8 mouse cellular contexts compared by ENCODE assay signal in the genomic region with DNA sequence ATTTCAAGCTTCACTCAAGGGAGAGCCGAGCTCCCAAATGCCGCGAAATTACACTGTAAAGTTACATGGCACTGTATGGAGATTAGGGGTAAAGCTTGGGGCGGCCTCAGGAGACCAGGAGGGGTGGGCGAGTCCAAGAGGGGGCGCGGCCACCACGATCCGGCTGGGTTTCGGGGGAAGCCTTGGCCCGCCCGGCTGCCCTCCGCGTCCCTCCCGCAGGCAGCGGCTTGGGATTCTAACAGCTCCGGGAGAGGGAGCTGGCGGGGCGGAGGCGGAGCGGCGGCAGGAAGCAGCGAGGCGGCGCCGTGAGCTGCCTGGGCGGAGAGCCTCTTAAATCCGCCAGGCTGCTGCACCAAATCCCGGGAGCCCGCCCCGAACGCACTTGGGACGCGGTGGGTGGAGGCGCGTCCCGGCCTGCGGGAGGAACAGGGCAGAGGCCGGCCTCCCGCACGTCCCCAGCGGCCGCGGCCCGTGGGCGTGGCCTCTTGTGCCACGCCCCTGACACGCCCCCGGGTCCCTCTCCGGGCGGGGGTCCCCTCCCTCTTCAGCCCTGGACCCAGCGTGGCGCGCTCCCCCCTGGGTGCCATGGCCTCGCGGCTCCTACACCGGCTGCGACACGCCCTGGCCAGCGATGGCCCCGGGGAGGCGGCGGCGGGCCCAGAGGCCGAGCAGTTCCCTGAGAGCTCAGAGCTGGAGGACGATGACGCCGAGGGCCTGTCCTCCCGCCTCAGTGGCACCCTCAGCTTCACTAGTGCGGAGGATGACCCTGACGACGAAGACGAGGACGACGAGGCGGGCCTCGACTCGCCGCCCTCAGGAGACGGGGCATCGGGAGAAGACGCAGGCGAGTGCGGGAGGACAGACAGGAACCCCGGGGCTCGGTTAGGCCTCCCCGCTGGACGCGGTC. TPM values are rescaled to one million over a fixed set of nuclear protein-coding genes. Genes with fewer than 3 reads are reported as not detected.
DNase-seq lines count a peak whose midpoint lies in the region; ATAC-seq and TF ChIP-seq lines count a peak whose summit lies in the region.

A gene (plus strand): TSS at position 343 of the 907 bp plus-strand sequence.

- peaks cover 60% of the 10 kb centered on the region for H3K27me3 ChIP-seq in erythroblast, embryonic 14.5 days (ENCODE audit: control insufficient read depth)
- H3K27me3 ChIP-seq in heart, embryonic 10.5 days (ENCODE audit: insufficient read depth, poor library complexity, severe bottlenecking): no peaks in the 10 kb centered on the region
- no peaks in the 10 kb centered on the region for H3K27me3 ChIP-seq in kidney, embryonic 15.5 days
- no peaks in the 10 kb centered on the region for H3K27me3 ChIP-seq in liver, adult 2 months (ENCODE audit: control insufficient read depth, insufficient read depth, low read length)
- H3K27me3 ChIP-seq in myocyte (ENCODE audit: control insufficient read depth, insufficient read depth, insufficient read length): no peaks in the 10 kb centered on the region

- peak; percentile 36; the same call in 1 of the 2 replicates for TF ChIP-seq POLR2A in brain, embryonic 14.5 days (IDR thresholded peaks at IDR 0.05; ENCODE audit: borderline replicate concordance, extremely low read depth, insufficient read depth, insufficient read length, poor library complexity, severe bottlenecking)
- peak; percentile 93 for TF ChIP-seq POLR2A in liver, adult 2 months (IDR thresholded peaks at IDR 0.05; ENCODE audit: extremely low read depth, insufficient read depth, low read length)
- TF ChIP-seq POLR2A in myocyte (IDR thresholded peaks at IDR 0.05; ENCODE audit: insufficient read length, low read depth): peak; percentile 84

- peak; percentile 92 for ATAC-seq in kidney, embryonic 15.5 days (replicated peaks; ENCODE audit: low FRiP score)

- peak; percentile 9; the same call in 1 of the 2 replicates for TF ChIP-seq CTCF in brain, embryonic 14.5 days (IDR thresholded peaks at IDR 0.05; ENCODE audit: borderline replicate concordance, extremely low read depth, insufficient read depth, insufficient read length)
- peak; percentile 49 for TF ChIP-seq CTCF in liver, adult 2 months (IDR thresholded peaks at IDR 0.05; ENCODE audit: low read depth, low read length)

- H3K27ac ChIP-seq in heart, embryonic 10.5 days: peak within 1 kb of the TSS; percentile 94
- peak within 1 kb of the TSS; percentile 95 for H3K27ac ChIP-seq in kidney, embryonic 15.5 days
- peak within 1 kb of the TSS; percentile 88 for H3K27ac ChIP-seq in liver, adult 2 months (replicated peaks; ENCODE audit: insufficient read depth, low read depth, low read length)

- no peaks in the 10 kb centered on the region for H3K79me2 ChIP-seq in liver, adult 2 months (ENCODE audit: control insufficient read depth, insufficient read depth, low read length)
- no peaks in the 10 kb centered on the region for H3K79me2 ChIP-seq in myocyte (ENCODE audit: control insufficient read depth, insufficient read depth)

- peak within 1 kb of the TSS; percentile 72 for H3K4me3 ChIP-seq in erythroblast, embryonic 14.5 days (replicated peaks)
- peak within 1 kb of the TSS; percentile 82 for H3K4me3 ChIP-seq in heart, embryonic 10.5 days
- H3K4me3 ChIP-seq in kidney, embryonic 15.5 days (replicated peaks): peak within 1 kb of the TSS; percentile 77
- peak within 1 kb of the TSS; percentile 90 for H3K4me3 ChIP-seq in liver, adult 2 months (ENCODE audit: insufficient read depth, low read depth, low read length)
- H3K4me3 ChIP-seq in myocyte: peak within 1 kb of the TSS; percentile 46

- WGBS in heart, embryonic 10.5 days: under 1% methylated on average over 89 of the region's 89 CpGs
- WGBS in kidney, embryonic 15.5 days: under 1% methylated on average over 81 of the region's 89 CpGs
- WGBS in liver, adult 2 months: under 1% methylated on average over 87 of the region's 89 CpGs

- peak within 1 kb of the TSS; percentile 79 for H3K9ac ChIP-seq in kidney, embryonic 15.5 days
- H3K9ac ChIP-seq in liver, adult 2 months (ENCODE audit: low read depth, low read length): peak within 1 kb of the TSS; percentile 98

- peaks cover 62% of the 10 kb centered on the region for H3K4me1 ChIP-seq in erythroblast, embryonic 14.5 days (ENCODE audit: control insufficient read depth)
- peaks cover 31% of the 10 kb centered on the region for H3K4me1 ChIP-seq in heart, embryonic 10.5 days
- H3K4me1 ChIP-seq in kidney, embryonic 15.5 days: peaks cover 34% of the 10 kb centered on the region
- H3K4me1 ChIP-seq in liver, adult 2 months (ENCODE audit: control insufficient read depth, insufficient read depth, low read length): peaks cover 11% of the 10 kb centered on the region

- peak within 1 kb of the TSS; percentile 93 for H3K4me2 ChIP-seq in kidney, embryonic 15.5 days
- H3K4me2 ChIP-seq in myocyte (ENCODE audit: low read depth): peak within 1 kb of the TSS; percentile 98

- H3K9me3 ChIP-seq in erythroblast, embryonic 14.5 days (ENCODE audit: control insufficient read depth, low read length): no peaks in the 10 kb centered on the region
- no peaks in the 10 kb centered on the region for H3K9me3 ChIP-seq in heart, embryonic 10.5 days
- H3K9me3 ChIP-seq in kidney, embryonic 15.5 days (replicated peaks): no peaks in the 10 kb centered on the region

- H3K36me3 ChIP-seq in erythroblast, embryonic 14.5 days (ENCODE audit: control insufficient read depth): peaks cover 26% of the 10 kb centered on the region
- peaks cover 19% of the 10 kb centered on the region for H3K36me3 ChIP-seq in heart, embryonic 10.5 days
- peaks cover 23% of the 10 kb centered on the region for H3K36me3 ChIP-seq in kidney, embryonic 15.5 days
- no peaks in the 10 kb centered on the region for H3K36me3 ChIP-seq in liver, adult 2 months (ENCODE audit: control insufficient read depth, insufficient read depth, low read length)
- H3K36me3 ChIP-seq in myocyte (ENCODE audit: control insufficient read depth, insufficient read depth): peaks cover 10% of the 10 kb centered on the region

- DNase-seq in CD4-positive helper T cell, adult 2 months (ENCODE audit: low read depth, low spot score): peak; percentile 85
- peak; percentile 92 for DNase-seq in brain, embryonic 14.5 days (ENCODE audit: low read depth)
- DNase-seq in heart, embryonic 10.5 days (ENCODE audit: low spot score): peak; percentile 95
- peak; percentile 87 for DNase-seq in liver, adult 2 months (ENCODE audit: extremely low read depth, low read depth, low spot score)
- DNase-seq in spleen, postnatal 4 days (ENCODE audit: low spot score in 2 of 2): peak; percentile 71 to 84

- H3ac ChIP-seq in myocyte (ENCODE audit: control insufficient read depth, insufficient read length): peak within 1 kb of the TSS; percentile 70

TF ChIP-seq in myocyte, 11 proteins besides CTCF, POLR2A, EP300 and RAD21:
- TF ChIP-seq MYOD1 (IDR thresholded peaks at IDR 0.05; ENCODE audit: control insufficient read depth in 1 of 3, insufficient read length in 2 of 3, low read depth in 2 of 3) (peak in 1 of 3 experiments; percentile 3), USF1 (IDR thresholded peaks at IDR 0.05; ENCODE audit: low read depth) (no peak), MAX (IDR thresholded peaks at IDR 0.05; ENCODE audit: low read depth) (no peak), POLR2AphosphoS2 (IDR thresholded peaks at IDR 0.05; ENCODE audit: insufficient read length, low read depth) (peak; percentile 81), MYOG (IDR thresholded peaks at IDR 0.05; ENCODE audit: control insufficient read depth in 1 of 3, insufficient read depth in 1 of 3, insufficient read length in 2 of 3, low read depth in 2 of 3) (no peak), E2F4 (IDR thresholded peaks at IDR 0.05; ENCODE audit: insufficient read depth) (no peak), CEBPB (IDR thresholded peaks at IDR 0.05; ENCODE audit: insufficient read depth, poor library complexity, severe bottlenecking) (no peak), TCF12 (IDR thresholded peaks at IDR 0.05; ENCODE audit: insufficient read depth, poor library complexity, severe bottlenecking) (no peak)
TF ChIP-seq in myocyte: peak in this region for 2.

RNA-seq across cellular contexts. Expression of the gene that starts here (rescaled TPM):
- polyA plus RNA-seq in brain, embryonic 14.5 days (2012; rRNA removed): 25.9 and 27.0 TPM in 2 replicates
- 1.5 and 2.4 TPM in 2 replicates for polyA plus RNA-seq in erythroblast, embryonic 14.5 days (2012)
- polyA plus RNA-seq in heart, embryonic 10.5 days (2016; fragmentation: Nextera tagmentation; extraction: Ambion mirVana): 19.1 and 29.5 TPM in 2 replicates
- 21.5 and 24.0 TPM in 2 replicates for polyA plus RNA-seq in kidney, embryonic 15.5 days (2015; fragmentation: Nextera tagmentation; extraction: Ambion mirVana)
- 10.8 and 12.6 TPM in 2 replicates for total RNA-seq in liver, adult 2 months (2014; rRNA removed)
- polyA plus RNA-seq in liver, adult 2 months (2012; rRNA removed): 14.4 and 14.6 TPM in 2 replicates
- polyA plus RNA-seq in myocyte (2012; fragmentation: generic; extraction: Trizol): 29.5 TPM

Comparison
In these comparisons a context has a peak if more than half of its experiments do, and no peak if none do; other contexts are left out.
1. Peak in every context shown above with its lines: DNase-seq, ATAC-seq, H3K4me3 ChIP-seq and H3K27ac ChIP-seq.
2. POLR2A ChIP-seq: peak in every context shown above with its lines; median percentile 93 in liver, adult 2 months; 84 in myocyte; 36 in brain, embryonic 14.5 days.